ENCODE assay signal across 23 mouse cellular contexts in genomic region chr4:141750826-141751225, GRCm38 (mm10). TPM values are rescaled to one million over a fixed set of nuclear protein-coding genes. Genes with fewer than 3 reads are reported as not detected.
DNase-seq lines count a peak whose midpoint lies in the region; ATAC-seq and TF ChIP-seq lines count a peak whose summit lies in the region.
"Had no signal": no experiment of that assay in that cellular context is flagged by ENCODE, and none has a peak within 500 bp of the region (broad histone marks: within the 10 kb centered on the region; RNA-seq: fewer than 3 reads in every experiment).

No protein-coding gene starts in this region.

- intact Hi-C loops in gastrocnemius, adult 2 months (cut with DNase I): no loop called here
- intact Hi-C loops in gastrocnemius, postnatal 36 days (cut with DNase I): no loop called here

- peak overlapping the region; percentile 16; the same call in 1 of the 2 replicates for H3K27ac ChIP-seq in gastrocnemius, adult 2 months
- 0 out of 2 replicates have a peak overlapping the region, but pooled peaks have one; percentile 35 for H3K27ac ChIP-seq in liver, adult 2 months (replicated peaks; ENCODE audit: insufficient read depth, low read depth, low read length)
- H3K27ac ChIP-seq in liver, embryonic 16.5 days (ENCODE audit: low read length): peak overlapping the region; percentile 99
- H3K27ac ChIP-seq: midbrain, embryonic 13.5 days; stomach, postnatal 0 days had no signal

- no peaks in the 10 kb centered on the region for H3K9me3 ChIP-seq in erythroblast, embryonic 14.5 days (ENCODE audit: control insufficient read depth, low read length)
- H3K9me3 ChIP-seq in liver, embryonic 16.5 days (replicated peaks; ENCODE audit: control insufficient read depth, low read length): no peaks in the 10 kb centered on the region
- H3K9me3 ChIP-seq: embryonic facial prominence, embryonic 13.5 days; hindbrain, embryonic 10.5 days; midbrain, embryonic 13.5 days had no signal

- H3K4me2 ChIP-seq in liver, embryonic 16.5 days (ENCODE audit: low read depth, low read length): peak overlapping the region; percentile 59; the same call in 1 of the 2 replicates
- H3K4me2 ChIP-seq: embryonic facial prominence, embryonic 13.5 days; midbrain, embryonic 13.5 days had no signal

- no peak for TF ChIP-seq CTCF in gastrocnemius, adult 2 months (IDR thresholded peaks at IDR 0.05)
- no peak for TF ChIP-seq CTCF in liver, adult 2 months (IDR thresholded peaks at IDR 0.05; ENCODE audit: low read depth, low read length)

- H3K9ac ChIP-seq in liver, adult 2 months (ENCODE audit: low read depth, low read length): no peak overlapping the region
- H3K9ac ChIP-seq in liver, embryonic 16.5 days (ENCODE audit: low read depth, low read length): peak overlapping the region; percentile 55
- H3K9ac ChIP-seq: embryonic facial prominence, embryonic 13.5 days; midbrain, embryonic 13.5 days had no signal

- no peak for ATAC-seq in liver, embryonic 16.5 days (ENCODE audit: low read depth)
- ATAC-seq: CD4-positive, CD25-positive, alpha-beta regulatory T cell, adult 4 months; midbrain, embryonic 13.5 days had no signal

- WGBS in liver, adult 2 months: 80% methylated on average over 3 of the region's 3 CpGs
- 62% methylated on average over 3 of the region's 3 CpGs for WGBS in liver, embryonic 16.5 days (ENCODE audit: insufficient replicate concordance)

- H3K4me1 ChIP-seq in liver, adult 2 months (ENCODE audit: control insufficient read depth, insufficient read depth, low read length): peaks cover 18% of the 10 kb centered on the region
- peaks cover 78% of the 10 kb centered on the region for H3K4me1 ChIP-seq in erythroblast, embryonic 14.5 days (ENCODE audit: control insufficient read depth)
- peaks cover 44% of the 10 kb centered on the region for H3K4me1 ChIP-seq in liver, embryonic 16.5 days (ENCODE audit: control insufficient read depth, low read depth, low read length)
- H3K4me1 ChIP-seq: midbrain, embryonic 13.5 days had no signal

- peaks cover 16% of the 10 kb centered on the region for H3K36me3 ChIP-seq in liver, adult 2 months (ENCODE audit: control insufficient read depth, insufficient read depth, low read length)
- peaks cover 11% of the 10 kb centered on the region for H3K36me3 ChIP-seq in erythroblast, embryonic 14.5 days (ENCODE audit: control insufficient read depth)
- no peaks in the 10 kb centered on the region for H3K36me3 ChIP-seq in liver, embryonic 16.5 days (ENCODE audit: control insufficient read depth, insufficient read depth)
- H3K36me3 ChIP-seq: embryonic facial prominence, embryonic 13.5 days; hindbrain, embryonic 10.5 days; midbrain, embryonic 13.5 days had no signal

- TF ChIP-seq POLR2A in liver, adult 2 months (IDR thresholded peaks at IDR 0.05; ENCODE audit: extremely low read depth, insufficient read depth, low read length): no peak

- no peak for DNase-seq in gastrocnemius, adult 2 months
- DNase-seq in gastrocnemius, postnatal 36 days: no peak
- DNase-seq in liver, adult 2 months (ENCODE audit: extremely low read depth, low read depth, low spot score): no peak
- no peak for DNase-seq in liver
- DNase-seq in urinary bladder, postnatal 10 days (ENCODE audit: low spot score): no peak
- DNase-seq in spleen, postnatal 36 days (ENCODE audit: low spot score in 2 of 2): no peak
- DNase-seq: cerebellum, adult 2 months; gastrocnemius, postnatal 14 days; kidney, adult 11 months; lung, postnatal 14 days; retina, postnatal 1 day; right cerebral cortex, postnatal 4 days had no signal

- no peak overlapping the region for H3K4me3 ChIP-seq in gastrocnemius, adult 2 months
- no peak overlapping the region for H3K4me3 ChIP-seq in liver, adult 2 months (ENCODE audit: insufficient read depth, low read depth, low read length)
- H3K4me3 ChIP-seq in erythroblast, embryonic 14.5 days (replicated peaks): peak overlapping the region; percentile 61
- no peak overlapping the region for H3K4me3 ChIP-seq in liver, embryonic 16.5 days (ENCODE audit: low read depth, low read length)
- H3K4me3 ChIP-seq: embryonic facial prominence, embryonic 13.5 days; hindbrain, embryonic 10.5 days; midbrain, embryonic 13.5 days had no signal

- H3K79me2 ChIP-seq in liver, adult 2 months (ENCODE audit: control insufficient read depth, insufficient read depth, low read length): peaks cover 15% of the 10 kb centered on the region; the same call in 1 of the 2 replicates

- no peaks in the 10 kb centered on the region for H3K27me3 ChIP-seq in liver, adult 2 months (ENCODE audit: control insufficient read depth, insufficient read depth, low read length)
- H3K27me3 ChIP-seq in erythroblast, embryonic 14.5 days (ENCODE audit: control insufficient read depth): no peaks in the 10 kb centered on the region
- no peaks in the 10 kb centered on the region for H3K27me3 ChIP-seq in liver, embryonic 16.5 days (ENCODE audit: control insufficient read depth, insufficient read depth, low read depth, low read length)
- H3K27me3 ChIP-seq: midbrain, embryonic 13.5 days had no signal

RNA-seq across cellular contexts. Expression of gene Agmat, which starts 4.4 kb away (rescaled TPM):
- total RNA-seq in gastrocnemius, adult 2 months (2021): not detected
- total RNA-seq in gastrocnemius, postnatal 36 days (2021): under 1 TPM in 1 of 2 experiments, not detected in 1; 0.23 TPM
- total RNA-seq in liver, adult 2 months (2014; rRNA removed): 164 and 180 TPM in 2 replicates
- 453 and 487 TPM in 2 replicates for polyA plus RNA-seq in liver, adult 2 months (2012; rRNA removed)
- polyA plus RNA-seq in erythroblast, embryonic 14.5 days (2012): 0.11 and 0.19 TPM in 2 replicates
- polyA plus RNA-seq in liver, embryonic 16.5 days (2015; fragmentation: Nextera tagmentation; extraction: Ambion mirVana): 25.9 and 28.3 TPM in 2 replicates
- total RNA-seq: layer of hippocampus, postnatal 14 days; megakaryocyte, adult 5-6 weeks; neutrophil, adult 5-6 weeks had no signal
- polyA plus RNA-seq: CD4-positive, CD25-positive, alpha-beta regulatory T cell, adult 4 months; embryonic facial prominence, embryonic 13.5 days; forebrain, embryonic 11.5 days; hindbrain, embryonic 10.5 days; midbrain, embryonic 13.5 days had no signal

RNA-seq across cellular contexts. Expression of gene Ddi2, which starts 27.6 kb away (rescaled TPM):
- 10 to 100 TPM; 37.8 to 46.5 TPM for total RNA-seq in gastrocnemius, adult 2 months (2021)
- 10 to 100 TPM; 38.7 to 50.5 TPM for total RNA-seq in gastrocnemius, postnatal 36 days (2021)
- total RNA-seq in liver, adult 2 months (2014; rRNA removed): 59.2 and 64.0 TPM in 2 replicates
- polyA plus RNA-seq in liver, adult 2 months (2012; rRNA removed): 51.2 and 55.7 TPM in 2 replicates
- polyA plus RNA-seq in erythroblast, embryonic 14.5 days (2012): 0.58 and 0.85 TPM in 2 replicates
- polyA plus RNA-seq in liver, embryonic 16.5 days (2015; fragmentation: Nextera tagmentation; extraction: Ambion mirVana): 13.9 and 14.5 TPM in 2 replicates

RNA-seq across cellular contexts. Expression of gene Dnajc16, which starts 39.9 kb away (rescaled TPM):
- 10 to 100 TPM; 12.6 to 12.9 TPM for total RNA-seq in gastrocnemius, adult 2 months (2021)
- 10 to 100 TPM; 10.7 to 11.1 TPM for total RNA-seq in gastrocnemius, postnatal 36 days (2021)
- total RNA-seq in liver, adult 2 months (2014; rRNA removed): 3.8 and 5.4 TPM in 2 replicates
- 5.5 and 5.6 TPM in 2 replicates for polyA plus RNA-seq in liver, adult 2 months (2012; rRNA removed)
- polyA plus RNA-seq in erythroblast, embryonic 14.5 days (2012): 0.14 and 0.15 TPM in 2 replicates
- polyA plus RNA-seq in liver, embryonic 16.5 days (2015; fragmentation: Nextera tagmentation; extraction: Ambion mirVana): 2.5 and 2.6 TPM in 2 replicates

RNA-seq across cellular contexts. Expression of gene Casp9, which starts 42.6 kb away (rescaled TPM):
- total RNA-seq in gastrocnemius, adult 2 months (2021): 1 to 10 TPM; 2.2 to 2.5 TPM
- total RNA-seq in gastrocnemius, postnatal 36 days (2021): 1 to 10 TPM; 1.9 to 2.2 TPM
- total RNA-seq in liver, adult 2 months (2014; rRNA removed): 8.4 and 10.5 TPM in 2 replicates
- polyA plus RNA-seq in liver, adult 2 months (2012; rRNA removed): 10.9 and 13.3 TPM in 2 replicates
- polyA plus RNA-seq in erythroblast, embryonic 14.5 days (2012): 1.2 and 2.3 TPM in 2 replicates
- 9.5 and 10.4 TPM in 2 replicates for polyA plus RNA-seq in liver, embryonic 16.5 days (2015; fragmentation: Nextera tagmentation; extraction: Ambion mirVana)

Comparison
In these comparisons a context has a peak if more than half of its experiments do, and no peak if none do; other contexts are left out.
1. H3K27ac ChIP-seq: peak in every context shown above with its lines; median percentile 99 in liver, embryonic 16.5 days; 35 in liver, adult 2 months; 16 in gastrocnemius, adult 2 months.
2. RNA of gene Agmat, which starts 4.4 kb away (total RNA-seq): 164 to 180 TPM in liver, adult 2 months; 0.23 TPM in gastrocnemius, postnatal 36 days and not detected in gastrocnemius, adult 2 months; every median in the first group is over 100 times any median in the second.